ENCODE assay signal across 28 mouse cellular contexts in genomic region chr5:65385704-65386103, GRCm38 (mm10). TPM values are rescaled to one million over a fixed set of nuclear protein-coding genes. Genes with fewer than 3 reads are reported as not detected.
"Had no signal": no experiment of that assay in that cellular context is flagged by ENCODE, and none has a peak within 500 bp of the region (broad histone marks: within the 10 kb centered on the region; RNA-seq: fewer than 3 reads in every experiment).

No protein-coding gene starts in this region.

- H3K27me3 ChIP-seq: heart, embryonic 12.5 days; hindbrain, embryonic 13.5 days; hindbrain, embryonic 15.5 days; kidney, embryonic 15.5 days; limb, embryonic 13.5 days; limb, embryonic 15.5 days; liver, embryonic 12.5 days had no signal

- H3K9ac ChIP-seq: heart, embryonic 12.5 days; hindbrain, embryonic 13.5 days; hindbrain, embryonic 15.5 days; kidney, embryonic 15.5 days; limb, embryonic 13.5 days; limb, embryonic 15.5 days; liver, embryonic 12.5 days; liver, embryonic 14.5 days had no signal

- H3K4me1 ChIP-seq: heart, embryonic 10.5 days had no signal

- H3K27ac ChIP-seq: heart, adult 2 months; heart, embryonic 10.5 days; hindbrain, embryonic 10.5 days; hindbrain, embryonic 13.5 days; hindbrain, embryonic 15.5 days; hindbrain, postnatal 0 days; kidney, embryonic 15.5 days; kidney, postnatal 0 days; limb, embryonic 13.5 days; limb, embryonic 15.5 days; liver, embryonic 12.5 days; liver, embryonic 14.5 days had no signal

- H3K4me3 ChIP-seq: heart, adult 2 months; heart, embryonic 10.5 days; heart, embryonic 12.5 days; hindbrain, embryonic 10.5 days; hindbrain, embryonic 13.5 days; hindbrain, embryonic 15.5 days; kidney, embryonic 15.5 days; limb, embryonic 13.5 days; limb, embryonic 15.5 days; liver, embryonic 12.5 days had no signal

- H3K9me3 ChIP-seq: heart, embryonic 10.5 days; heart, embryonic 12.5 days; hindbrain, embryonic 10.5 days; hindbrain, embryonic 13.5 days; hindbrain, embryonic 15.5 days; kidney, embryonic 15.5 days; limb, embryonic 13.5 days; limb, embryonic 15.5 days; liver, embryonic 12.5 days had no signal

- DNase-seq: gastrocnemius, postnatal 14 days; gastrocnemius, postnatal 36 days; heart, adult 11 months; heart, adult 2 months; heart, postnatal 10 days; heart, postnatal 4 days; kidney, adult 11 months; kidney, adult 2 months; kidney, adult 9 months; kidney, postnatal 14 days; kidney, postnatal 36 days; layer of hippocampus, postnatal 36 days; left cerebral cortex, postnatal 4 days had no signal

- ATAC-seq: hindbrain, postnatal 0 days; intestine, embryonic 16.5 days; liver, embryonic 12.5 days had no signal

RNA-seq across cellular contexts. Expression of gene Klb, which starts 37.6 kb away (rescaled TPM):
- total RNA-seq: hindbrain, postnatal 0 days had no signal
- polyA plus RNA-seq: heart, embryonic 14.5 days; heart, embryonic 16.5 days; hindbrain, embryonic 10.5 days; limb, embryonic 15.5 days had no signal
